Mouse (Mus musculus): ENCODE data around the gene Gm47289.

Gene Gm47289

GRCm38 (mm10) chr9:119158861-119159260 is at the start of gene Gm47289:
Gene Gm47289 (plus strand): TSS chr9:119159161.
- DNase-seq (ENCODE audit: low spot score in 2 of 2) = no peak

GRCm38 (mm10) chr9:119109685-119110353 is 49.1 kb upstream of the Gm47289 start:
- DNase-seq (ENCODE audit: low spot score in 2 of 2) = no peak

- no peak for DNase-seq (ENCODE audit: low spot score in 2 of 2)
These were observed 48.3 kb upstream of the Gm47289 start for GRCm38 (mm10) chr9:119110640-119111039.

GRCm38 (mm10) chr9:119114911-119115310 is 44.0 kb upstream of the Gm47289 start:
- no peak for DNase-seq (ENCODE audit: low spot score in 2 of 2)

GRCm38 (mm10) chr9:119119409-119120167 is 39.4 kb upstream of the Gm47289 start:
- DNase-seq (ENCODE audit: low spot score in 2 of 2) = no peak

- DNase-seq (ENCODE audit: low spot score in 2 of 2) = no peak
These were observed 38.8 kb upstream of the Gm47289 start for GRCm38 (mm10) chr9:119120168-119120560.

GRCm38 (mm10) chr9:119122596-119123369 is 36.2 kb upstream of the Gm47289 start:
- no peak for DNase-seq (ENCODE audit: low spot score in 2 of 2)

GRCm38 (mm10) chr9:119128436-119129181 is 30.4 kb upstream of the Gm47289 start:
- no peak for DNase-seq (ENCODE audit: low spot score in 2 of 2)

GRCm38 (mm10) chr9:119130692-119131091 is 28.3 kb upstream of the Gm47289 start:
- no peak for DNase-seq (ENCODE audit: low spot score in 2 of 2)

- DNase-seq (ENCODE audit: low spot score in 2 of 2) = no peak
These were observed 20.1 kb upstream of the Gm47289 start for GRCm38 (mm10) chr9:119138836-119139235.

GRCm38 (mm10) chr9:119142066-119142465 is 16.9 kb upstream of the Gm47289 start:
- no peak for DNase-seq (ENCODE audit: low spot score in 2 of 2)

GRCm38 (mm10) chr9:119143372-119143771 is 15.6 kb upstream of the Gm47289 start:
- no peak for DNase-seq (ENCODE audit: low spot score in 2 of 2)

GRCm38 (mm10) chr9:119144696-119145095 is 14.3 kb upstream of the Gm47289 start:
- DNase-seq (ENCODE audit: low spot score in 2 of 2) = no peak

- no peak for DNase-seq (ENCODE audit: low spot score in 2 of 2)
These were observed 13.8 kb upstream of the Gm47289 start for GRCm38 (mm10) chr9:119145137-119145536.

- no peak for DNase-seq (ENCODE audit: low spot score in 2 of 2)
These were observed 13.3 kb upstream of the Gm47289 start for GRCm38 (mm10) chr9:119145638-119146037.

- DNase-seq (ENCODE audit: low spot score in 2 of 2) = no peak
These were observed 12.7 kb upstream of the Gm47289 start for GRCm38 (mm10) chr9:119146098-119146770.

GRCm38 (mm10) chr9:119149601-119150000 is 9.4 kb upstream of the Gm47289 start:
- no peak for DNase-seq (ENCODE audit: low spot score in 2 of 2)

GRCm38 (mm10) chr9:119151751-119152150 is 7.2 kb upstream of the Gm47289 start:
- DNase-seq (ENCODE audit: low spot score in 2 of 2) = no peak

GRCm38 (mm10) chr9:119155416-119155815 is 3.5 kb upstream of the Gm47289 start:
- DNase-seq (ENCODE audit: low spot score in 2 of 2) = no peak

GRCm38 (mm10) chr9:119155826-119156225 is 3.1 kb upstream of the Gm47289 start:
- DNase-seq (ENCODE audit: low spot score in 2 of 2) = no peak
